13 mouse cellular contexts compared by ENCODE assay signal in genomic region chr5:150246737-150247136, GRCm38 (mm10).
DNase-seq lines count a peak whose midpoint lies in the region; ATAC-seq and TF ChIP-seq lines count a peak whose summit lies in the region.
"Had no signal": no experiment of that assay in that cellular context is flagged by ENCODE, and none has a peak within 500 bp of the region (broad histone marks: within the 10 kb centered on the region; RNA-seq: fewer than 3 reads in every experiment).

No protein-coding gene starts in this region.

- no peak for TF ChIP-seq EP300 in heart, adult 2 months (IDR thresholded peaks at IDR 0.05; ENCODE audit: insufficient read depth, low read depth, low read length)
- TF ChIP-seq EP300 in ES-Bruce4 (IDR thresholded peaks at IDR 0.05; ENCODE audit: insufficient read depth, low read depth, low read length) = no peak

- no peak overlapping the region for H3K4me2 ChIP-seq in heart, embryonic 11.5 days
- H3K4me2 ChIP-seq: heart, embryonic 15.5 days; limb, embryonic 12.5 days had no signal

- H3K36me3 ChIP-seq in heart, adult 2 months (ENCODE audit: control insufficient read depth, insufficient read depth, low read length) = no peaks in the 10 kb centered on the region
- H3K36me3 ChIP-seq in heart, embryonic 11.5 days (ENCODE audit: control insufficient read depth, insufficient read depth, low read length) = no peaks in the 10 kb centered on the region
- no peaks in the 10 kb centered on the region for H3K36me3 ChIP-seq in ES-Bruce4 (ENCODE audit: control insufficient read depth, insufficient read depth, low read length, poor library complexity, severe bottlenecking)
- H3K36me3 ChIP-seq: G1E; heart, embryonic 15.5 days; limb, embryonic 12.5 days had no signal

- H3K9me3 ChIP-seq in heart, embryonic 11.5 days (replicated peaks; ENCODE audit: control insufficient read depth, low read length) = no peaks in the 10 kb centered on the region
- H3K9me3 ChIP-seq in ES-Bruce4 (replicated peaks; ENCODE audit: control insufficient read depth, insufficient read depth, low read length, poor library complexity, severe bottlenecking) = no peaks in the 10 kb centered on the region
- H3K9me3 ChIP-seq: heart, embryonic 15.5 days; limb, embryonic 12.5 days had no signal

- TF ChIP-seq CTCF in heart, adult 2 months (IDR thresholded peaks at IDR 0.05) = peak; percentile 62
- peak; percentile 25; the same call in 1 of the 2 replicates for TF ChIP-seq CTCF in lung, adult 2 months (IDR thresholded peaks at IDR 0.05; ENCODE audit: insufficient read depth, low read length)
- TF ChIP-seq CTCF in ES-Bruce4 (IDR thresholded peaks at IDR 0.05; ENCODE audit: low read depth, low read length) = peak; percentile 35

- WGBS in heart, adult 2 months = 96% methylated on average over 3 of the region's 3 CpGs
- WGBS in heart, embryonic 11.5 days (ENCODE audit: insufficient replicate concordance) = 73% methylated on average over 3 of the region's 3 CpGs
- 87% methylated on average over 3 of the region's 3 CpGs for WGBS in lung, adult 2 months

- ATAC-seq in heart, embryonic 11.5 days (replicated peaks; ENCODE audit: insufficient number of reproducible peaks, low FRiP score, low TSS enrichment) = no peak
- ATAC-seq: midbrain, embryonic 16.5 days had no signal

- no peak for TF ChIP-seq POLR2A in heart, adult 2 months (IDR thresholded peaks at IDR 0.05; ENCODE audit: insufficient read depth, low read depth, low read length)
- TF ChIP-seq POLR2A in lung, adult 2 months (IDR thresholded peaks at IDR 0.05; ENCODE audit: borderline replicate concordance, extremely low read depth, low read depth, low read length) = no peak
- TF ChIP-seq POLR2A in ES-Bruce4 (IDR thresholded peaks at IDR 0.05; ENCODE audit: insufficient read depth, low read length) = no peak

- DNase-seq in heart, adult 2 months = no peak
- DNase-seq in lung, adult 2 months = no peak
- no peak for DNase-seq in lung, adult 18-20 months
- peak; percentile 17 for DNase-seq in lung, postnatal 36 days
- no peak for DNase-seq in natural killer cell, adult 2 months (ENCODE audit: low spot score in 2 of 2)
- no peak for DNase-seq in gastrocnemius, postnatal 10 days
- DNase-seq: adrenal gland, postnatal 36 days had no signal

- no peaks in the 10 kb centered on the region; the same call in 1 of the 2 replicates for H3K4me1 ChIP-seq in heart, adult 2 months (ENCODE audit: control insufficient read depth, insufficient read depth, low read length)
- no peaks in the 10 kb centered on the region; the same call in 1 of the 2 replicates for H3K4me1 ChIP-seq in heart, embryonic 11.5 days (ENCODE audit: control insufficient read depth, insufficient read depth, low read length)
- no peaks in the 10 kb centered on the region; the same call in 1 of the 2 replicates for H3K4me1 ChIP-seq in lung, adult 2 months (ENCODE audit: control insufficient read depth, insufficient read depth, low read length)
- no peaks in the 10 kb centered on the region for H3K4me1 ChIP-seq in ES-Bruce4 (ENCODE audit: control insufficient read depth, insufficient read depth, low read length)

- H3K4me3 ChIP-seq in heart, adult 2 months = no peak overlapping the region
- no peak overlapping the region for H3K4me3 ChIP-seq in heart, embryonic 11.5 days (ENCODE audit: low read depth, low read length)
- H3K4me3 ChIP-seq in lung, adult 2 months (replicated peaks; ENCODE audit: extremely low read depth, low read depth, low read length) = no peak overlapping the region
- no peak overlapping the region for H3K4me3 ChIP-seq in ES-Bruce4 (ENCODE audit: low read depth, low read length)
- H3K4me3 ChIP-seq: heart, embryonic 15.5 days; limb, embryonic 12.5 days had no signal

- peaks cover 3% of the 10 kb centered on the region for H3K79me2 ChIP-seq in heart, adult 2 months (replicated peaks; ENCODE audit: control insufficient read depth, insufficient read depth, low read length)

- H3K27ac ChIP-seq in heart, adult 2 months = no peak overlapping the region
- no peak overlapping the region for H3K27ac ChIP-seq in heart, embryonic 11.5 days (ENCODE audit: low read depth, low read length)
- H3K27ac ChIP-seq in ES-Bruce4 (ENCODE audit: insufficient read depth, low read length) = no peak overlapping the region
- H3K27ac ChIP-seq: heart, embryonic 15.5 days; limb, embryonic 12.5 days had no signal

- H3K9ac ChIP-seq in heart, adult 2 months (ENCODE audit: low read depth, low read length) = no peak overlapping the region
- H3K9ac ChIP-seq in heart, embryonic 11.5 days (ENCODE audit: low read depth, low read length) = no peak overlapping the region
- no peak overlapping the region for H3K9ac ChIP-seq in ES-Bruce4 (ENCODE audit: low read depth, poor library complexity, severe bottlenecking)
- H3K9ac ChIP-seq: heart, embryonic 15.5 days; limb, embryonic 12.5 days had no signal

- no peaks in the 10 kb centered on the region for H3K27me3 ChIP-seq in heart, adult 2 months (ENCODE audit: control insufficient read depth, insufficient read depth, low read length)
- no peaks in the 10 kb centered on the region for H3K27me3 ChIP-seq in heart, embryonic 11.5 days (ENCODE audit: control insufficient read depth, insufficient read depth, low read length)
- H3K27me3 ChIP-seq in ES-Bruce4 (ENCODE audit: control insufficient read depth, insufficient read depth, low read length, poor library complexity, severe bottlenecking) = no peaks in the 10 kb centered on the region
- H3K27me3 ChIP-seq: heart, embryonic 15.5 days; limb, embryonic 12.5 days had no signal

- intact Hi-C loops in heart, adult 2 months (cut with DNase I) = loop anchor here (5.0 kb wide), 1 partner anchor 79 kb away; no protein-coding TSS in a partner anchor
